Mouse (Mus musculus) neural tube, embryonic 11.5 days (tissue): ENCODE measurements around the gene 0610010F05Rik. TPM values are rescaled to one million over a fixed set of nuclear protein-coding genes. Genes with fewer than 3 reads are reported as not detected.

Experiments
- ATAC-seq: fragments of 200-750 bp; cut with Nextera tagmentation; 2 replicates; pipeline ENCODE4 v1.8.0; 2017; ENCODE audit warnings: moderate number of reproducible peaks, mild to moderate bottlenecking, moderate TSS enrichment, moderate library complexity; ENCODE audit not compliant: insufficient read depth, low FRiP score, low TSS enrichment
- DNase-seq: peaks from one replicate; pipeline ENCODE4 v3.0.0-alpha.2; 2015; ENCODE audit warnings: low spot score
- H3K27ac ChIP-seq: fragments of 300-500 bp; sonication (generic); 2 replicates; pipeline ENCODE4 v1.5.1; 2014; ENCODE audit warnings: low read depth, mild to moderate bottlenecking, low read length
- H3K27me3 ChIP-seq: fragments of 300-500 bp; sonication (generic); 2 replicates; pipeline ENCODE4 v1.6.1; 2014; ENCODE audit warnings: mild to moderate bottlenecking, low read length, mixed read lengths; ENCODE audit not compliant: control insufficient read depth, insufficient read depth
- H3K36me3 ChIP-seq: fragments of 300-500 bp; sonication (generic); 2 replicates; pipeline ENCODE4 v1.6.1; 2014; ENCODE audit warnings: mild to moderate bottlenecking, low read length, moderate library complexity, mixed read lengths; ENCODE audit not compliant: control insufficient read depth, insufficient read depth
- H3K4me1 ChIP-seq: fragments of 300-500 bp; sonication (generic); 2 replicates; pipeline ENCODE4 v1.6.1; 2014; ENCODE audit warnings: low read length, mixed read lengths; ENCODE audit not compliant: control insufficient read depth, insufficient read depth
- H3K4me2 ChIP-seq: fragments of 300-500 bp; sonication (generic); 2 replicates; pipeline ENCODE4 v1.6.1; 2014; ENCODE audit warnings: low read depth, mild to moderate bottlenecking, moderate library complexity
- H3K4me3 ChIP-seq: fragments of 300-500 bp; sonication (generic); 2 replicates; pipeline ENCODE4 v1.5.1; 2014; ENCODE audit warnings: low read depth, low read length
- H3K9ac ChIP-seq: fragments of 300-500 bp; sonication (generic); 2 replicates; pipeline ENCODE4 v1.6.1; 2014; ENCODE audit warnings: mild to moderate bottlenecking, low read length
- H3K9me3 ChIP-seq: fragments of 300-500 bp; sonication (generic); 2 replicates; pipeline ENCODE4 v1.6.1; 2016; ENCODE audit warnings: low read length; ENCODE audit not compliant: control insufficient read depth
- WGBS: fragments of 180-500 bp; shearing (Covaris S2); extraction: QIAGEN DNeasy Blood & Tissue Kit; methylation state at CpG from one replicate; pipeline ENCODE4 v1.1.7; 2014; 5-methylcytosine and 5-hydroxymethylcytosine counted together
- polyA plus RNA-seq: library from polyadenylated mRNA; unstranded; fragments of >200 nt; fragmentation: Nextera tagmentation; extraction: Ambion mirVana; gene quantifications from 2 replicates; pipeline ENCODE4 v1.2.1, GENCODE M21; 2014

0610010F05Rik gene
- polyA plus RNA-seq, 1 experiment from 2014 or later: 63.3 TPM

- Histone ChIP-seq H3K27me3 (no peaks in the 10 kb centered on the region), H3K4me3 (peak within 1 kb of the TSS; percentile 87), H3K36me3 (no peaks in the 10 kb centered on the region), H3K4me2 (peak within 1 kb of the TSS; percentile 59), H3K9me3 (no peaks in the 10 kb centered on the region), H3K9ac (peak within 1 kb of the TSS; percentile 71), H3K4me1 (no peaks in the 10 kb centered on the region), H3K27ac (peak within 1 kb of the TSS; percentile 83)
- DNase-seq (peak; percentile 99), ATAC-seq (peak; percentile 98)
- under 1% methylated on average over 44 of the region's 49 CpGs for WGBS
Measured at GRCm38 (mm10) chr11:23665798-23666501, 32.5 kb upstream of the 0610010F05Rik start, which contains the start of gene Pex13. Gene Pex13, minus strand, starts transcription at chr11:23665959.

- H3K36me3 ChIP-seq: no peaks in the 10 kb centered on the region
- no peaks in the 10 kb centered on the region for H3K9me3 ChIP-seq
- H3K9ac ChIP-seq: peak within 1 kb of the TSS; percentile 71
- H3K27me3 ChIP-seq: no peaks in the 10 kb centered on the region
- peak within 1 kb of the TSS; percentile 87 for H3K4me3 ChIP-seq
- no peak for DNase-seq
- 1% methylated on average over 34 of the region's 40 CpGs for WGBS
- H3K27ac ChIP-seq: peak within 1 kb of the TSS; percentile 83
- H3K4me1 ChIP-seq: no peaks in the 10 kb centered on the region
- peak within 1 kb of the TSS; percentile 59 for H3K4me2 ChIP-seq
- peak; percentile 60 for ATAC-seq
Measured at GRCm38 (mm10) chr11:23665311-23665786, 31.9 kb upstream of the 0610010F05Rik start, which contains the start of gene Pus10. Gene Pus10, plus strand, starts transcription at chr11:23665674.

- no peak for ATAC-seq
- Histone ChIP-seq H3K4me2 (no peak overlapping the region), H3K4me3 (no peak overlapping the region)
Measured at GRCm38 (mm10) chr11:23664232-23664631, 30.8 kb upstream of the 0610010F05Rik start.

GRCm38 (mm10) chr11:23657791-23658190 lies 24.4 kb upstream of the 0610010F05Rik start:
- Histone ChIP-seq H3K4me2 (no peak overlapping the region), H3K9me3 (no peaks in the 10 kb centered on the region), H3K27me3 (no peaks in the 10 kb centered on the region), H3K36me3 (no peaks in the 10 kb centered on the region), H3K4me3 (no peak overlapping the region), H3K27ac (no peak overlapping the region), H3K9ac (no peak overlapping the region), H3K4me1 (no peaks in the 10 kb centered on the region)
- ATAC-seq: no peak
- 96% methylated on average over 2 of the region's 2 CpGs for WGBS
- DNase-seq: no peak

More at GRCm38 (mm10) chr11:23664232-23664631, 30.8 kb upstream of the 0610010F05Rik start:
- no peak for DNase-seq
- Histone ChIP-seq H3K27me3 (no peaks in the 10 kb centered on the region), H3K9me3 (no peaks in the 10 kb centered on the region), H3K36me3 (no peaks in the 10 kb centered on the region), H3K9ac (no peak overlapping the region), H3K27ac (no peak overlapping the region), H3K4me1 (no peaks in the 10 kb centered on the region)

GRCm38 (mm10) chr11:23653666-23654065 lies 20.2 kb upstream of the 0610010F05Rik start:
- Histone ChIP-seq H3K4me1 (no peaks in the 10 kb centered on the region), H3K4me2 (no peak overlapping the region), H3K27ac (no peak overlapping the region), H3K9ac (no peak overlapping the region), H3K27me3 (no peaks in the 10 kb centered on the region), H3K4me3 (no peak overlapping the region), H3K36me3 (no peaks in the 10 kb centered on the region), H3K9me3 (no peaks in the 10 kb centered on the region)
- DNase-seq: no peak
- WGBS: 56% methylated on average over 3 of the region's 3 CpGs
- no peak for ATAC-seq

- H3K4me1 ChIP-seq: no peaks in the 10 kb centered on the region
- ATAC-seq (no peak), DNase-seq (no peak)
- H3K4me2 ChIP-seq: no peak overlapping the region
- H3K27me3 ChIP-seq: no peaks in the 10 kb centered on the region
- H3K9me3 ChIP-seq: no peaks in the 10 kb centered on the region
- no peak overlapping the region for H3K4me3 ChIP-seq
- H3K36me3 ChIP-seq: no peaks in the 10 kb centered on the region
- WGBS: 95% methylated on average over 3 of the region's 3 CpGs
- H3K27ac ChIP-seq: no peak overlapping the region
- H3K9ac ChIP-seq: no peak overlapping the region
Measured at GRCm38 (mm10) chr11:23647835-23648234, 14.4 kb upstream of the 0610010F05Rik start.

GRCm38 (mm10) chr11:23647431-23647830 lies 14.0 kb upstream of the 0610010F05Rik start:
- Histone ChIP-seq H3K4me2 (no peak overlapping the region), H3K9me3 (no peaks in the 10 kb centered on the region), H3K9ac (no peak overlapping the region), H3K4me3 (no peak overlapping the region), H3K4me1 (no peaks in the 10 kb centered on the region), H3K27me3 (no peaks in the 10 kb centered on the region), H3K27ac (no peak overlapping the region), H3K36me3 (no peaks in the 10 kb centered on the region)
- no peak for DNase-seq
- no peak for ATAC-seq

- peak; percentile 19 for DNase-seq
- no peak overlapping the region for H3K4me2 ChIP-seq
- H3K4me3 ChIP-seq: no peak overlapping the region
- no peak overlapping the region for H3K27ac ChIP-seq
- H3K36me3 ChIP-seq: no peaks in the 10 kb centered on the region
- no peak overlapping the region for H3K9ac ChIP-seq
- 63% methylated on average over 8 of the region's 8 CpGs for WGBS
- H3K4me1 ChIP-seq: no peaks in the 10 kb centered on the region; the same call in 1 of the 2 replicates
- ATAC-seq: no peak
- no peaks in the 10 kb centered on the region for H3K9me3 ChIP-seq
- H3K27me3 ChIP-seq: no peaks in the 10 kb centered on the region
Measured at GRCm38 (mm10) chr11:23634573-23634972, 1.1 kb upstream of the 0610010F05Rik start.

GRCm38 (mm10) chr11:23633879-23634215 lies 408 bp upstream of the 0610010F05Rik start:
- Histone ChIP-seq H3K27me3 (no peaks in the 10 kb centered on the region), H3K4me2 (peak overlapping the region; percentile 53), H3K36me3 (no peaks in the 10 kb centered on the region), H3K9me3 (no peaks in the 10 kb centered on the region), H3K4me1 (no peaks in the 10 kb centered on the region; the same call in 1 of the 2 replicates), H3K9ac (peak overlapping the region; percentile 23; the same call in 1 of the 2 replicates), H3K27ac (peak overlapping the region; percentile 93; the same call in 1 of the 2 replicates), H3K4me3 (peak overlapping the region; percentile 86)
- DNase-seq: no peak
- peak; percentile 7 for ATAC-seq
- 13% methylated on average over 7 of the region's 7 CpGs for WGBS
